Mouse (Mus musculus) lung, embryonic 14.5 days (tissue): ENCODE results near the gene Olfr49. TPM values are rescaled to one million over a fixed set of nuclear protein-coding genes. Genes with fewer than 3 reads are reported as not detected.

Source experiments
- ATAC-seq: fragments of 200-750 bp; cut with Nextera tagmentation; 2 replicates; pipeline ENCODE4 v1.8.0; 2017; ENCODE audit warnings: mild to moderate bottlenecking, moderate TSS enrichment, moderate library complexity; ENCODE audit not compliant: insufficient read depth
- DNase-seq: peaks from one replicate; pipeline ENCODE4 v3.0.0-alpha.2; 2015
- H3K27ac ChIP-seq: fragments of 300-500 bp; sonication (generic); 2 replicates; pipeline ENCODE4 v1.5.1; 2014; ENCODE audit warnings: low read depth, mild to moderate bottlenecking, moderate library complexity
- H3K27me3 ChIP-seq: fragments of 300-500 bp; sonication (generic); 2 replicates; pipeline ENCODE4 v1.6.1; 2014; ENCODE audit warnings: low read length, control low read depth; ENCODE audit not compliant: insufficient read depth
- H3K36me3 ChIP-seq: fragments of 300-500 bp; sonication (generic); 2 replicates; pipeline ENCODE4 v1.6.1; 2014; ENCODE audit warnings: control low read depth; ENCODE audit not compliant: insufficient read depth
- H3K4me1 ChIP-seq: fragments of 300-500 bp; sonication (generic); 2 replicates; pipeline ENCODE4 v1.6.1; 2014; ENCODE audit warnings: antibody characterized with exemption, control low read depth; ENCODE audit not compliant: insufficient read depth
- H3K4me2 ChIP-seq: fragments of 300-500 bp; sonication (generic); 2 replicates; pipeline ENCODE4 v1.6.1; 2014; ENCODE audit warnings: mild to moderate bottlenecking
- H3K4me3 ChIP-seq: fragments of 300-500 bp; sonication (generic); 2 replicates; pipeline ENCODE4 v1.5.1; 2014; ENCODE audit warnings: low read depth, low read length
- H3K9ac ChIP-seq: fragments of 300-500 bp; sonication (generic); 2 replicates; pipeline ENCODE4 v1.6.1; 2014
- H3K9me3 ChIP-seq: fragments of 300-500 bp; sonication (generic); 2 replicates; pipeline ENCODE4 v1.6.1; 2016; ENCODE audit warnings: low read depth, low read length, control low read depth
- CTCF ChIP-seq: IDR thresholded peaks from 2 replicates; pipeline ENCODE4 v1.5.1; 2016; ENCODE audit warnings: antibody characterized with exemption, low read depth
- WGBS: fragments of 180-500 bp; shearing (Covaris S2); extraction: QIAGEN DNeasy Blood & Tissue Kit; methylation state at CpG from one replicate; pipeline ENCODE4 v1.1.7; 2014; 5-methylcytosine and 5-hydroxymethylcytosine counted together
- polyA plus RNA-seq: library from polyadenylated mRNA; unstranded; fragments of >200 nt; fragmentation: Nextera tagmentation; extraction: Ambion mirVana; gene quantifications from 2 replicates; pipeline ENCODE4 v1.2.1, GENCODE M21; 2014

Gene Olfr49
- polyA plus RNA-seq, 1 experiment from 2014 or later, result not detected

GRCm38 (mm10) chr14:54250122-54250521, 34.6 kb downstream of the Olfr49 start:
- Histone ChIP-seq H3K9ac (no peak overlapping the region), H3K4me3 (no peak overlapping the region), H3K36me3 (peaks cover 13% of the 10 kb centered on the region; the same call in 1 of the 2 replicates), H3K27ac (peak overlapping the region; percentile 61; the same call in 1 of the 2 replicates), H3K9me3 (no peaks in the 10 kb centered on the region), H3K27me3 (no peaks in the 10 kb centered on the region), H3K4me1 (peaks cover 20% of the 10 kb centered on the region), H3K4me2 (peak overlapping the region; percentile 25)
- 35% methylated on average over 4 of the region's 4 CpGs for WGBS
- ATAC-seq, result no peak
- peak; percentile 55 for DNase-seq
- no peak for TF ChIP-seq CTCF

- Histone ChIP-seq H3K4me1 (peaks cover 20% of the 10 kb centered on the region), H3K4me2 (peak overlapping the region; percentile 25; the same call in 1 of the 2 replicates), H3K27ac (no peak overlapping the region), H3K9ac (0 out of 2 replicates have a peak overlapping the region, but pooled peaks have one; percentile 9), H3K27me3 (no peaks in the 10 kb centered on the region), H3K9me3 (no peaks in the 10 kb centered on the region), H3K36me3 (peaks cover 17% of the 10 kb centered on the region; the same call in 1 of the 2 replicates), H3K4me3 (0 out of 2 replicates have a peak overlapping the region, but pooled peaks have one; percentile 2)
- ATAC-seq (no peak), DNase-seq (peak; percentile 84)
- WGBS, result 31% methylated on average over 9 of the region's 9 CpGs
- TF ChIP-seq CTCF, result no peak
Measured at GRCm38 (mm10) chr14:54249326-54249725, 35.4 kb downstream of the Olfr49 start.

GRCm38 (mm10) chr14:54246232-54246631, 38.5 kb downstream of the Olfr49 start:
- H3K4me2 ChIP-seq, result no peak overlapping the region
- H3K4me1 ChIP-seq, result peaks cover 12% of the 10 kb centered on the region; the same call in 1 of the 2 replicates
- no peaks in the 10 kb centered on the region for H3K27me3 ChIP-seq
- TF ChIP-seq CTCF, result no peak
- no peaks in the 10 kb centered on the region for H3K9me3 ChIP-seq
- WGBS, result 88% methylated on average over 3 of the region's 3 CpGs
- DNase-seq (no peak), ATAC-seq (no peak)
- no peak overlapping the region for H3K9ac ChIP-seq
- no peak overlapping the region for H3K4me3 ChIP-seq
- peaks cover 32% of the 10 kb centered on the region for H3K36me3 ChIP-seq
- no peak overlapping the region for H3K27ac ChIP-seq

GRCm38 (mm10) chr14:54244183-54244582, 40.6 kb downstream of the Olfr49 start:
- 61% methylated on average over 3 of the region's 3 CpGs for WGBS
- DNase-seq, result no peak

GRCm38 (mm10) chr14:54240542-54240941, 44.2 kb downstream of the Olfr49 start:
- TF ChIP-seq CTCF, result no peak
- Histone ChIP-seq H3K9ac (no peak overlapping the region), H3K4me2 (no peak overlapping the region), H3K27me3 (no peaks in the 10 kb centered on the region), H3K4me1 (no peaks in the 10 kb centered on the region), H3K27ac (no peak overlapping the region), H3K36me3 (peaks cover 49% of the 10 kb centered on the region), H3K4me3 (no peak overlapping the region), H3K9me3 (no peaks in the 10 kb centered on the region)
- WGBS, result 82% methylated on average over 5 of the region's 5 CpGs
- DNase-seq (no peak), ATAC-seq (no peak)

More at GRCm38 (mm10) chr14:54244183-54244582, 40.6 kb downstream of the Olfr49 start:
- no peak for ATAC-seq
- peaks cover 45% of the 10 kb centered on the region for H3K36me3 ChIP-seq
- no peak for TF ChIP-seq CTCF
- H3K4me2 ChIP-seq, result no peak overlapping the region
- H3K27ac ChIP-seq, result no peak overlapping the region
- H3K9ac ChIP-seq, result no peak overlapping the region
- peaks cover 5% of the 10 kb centered on the region; the same call in 1 of the 2 replicates for H3K4me1 ChIP-seq
- H3K27me3 ChIP-seq, result no peaks in the 10 kb centered on the region
- H3K9me3 ChIP-seq, result no peaks in the 10 kb centered on the region
- H3K4me3 ChIP-seq, result no peak overlapping the region

- TF ChIP-seq CTCF, result peak; percentile 93
- Histone ChIP-seq H3K4me1 (peaks cover 2% of the 10 kb centered on the region; the same call in 1 of the 2 replicates), H3K4me3 (no peak overlapping the region), H3K9me3 (no peaks in the 10 kb centered on the region), H3K27me3 (no peaks in the 10 kb centered on the region), H3K36me3 (peaks cover 59% of the 10 kb centered on the region), H3K27ac (no peak overlapping the region), H3K9ac (no peak overlapping the region), H3K4me2 (no peak overlapping the region)
- 15% methylated on average over 7 of the region's 7 CpGs for WGBS
- ATAC-seq (peak; percentile 59), DNase-seq (peak; percentile 93)
Measured at GRCm38 (mm10) chr14:54239002-54239736, 45.6 kb downstream of the Olfr49 start.

GRCm38 (mm10) chr14:54236881-54237280, 47.9 kb downstream of the Olfr49 start:
- H3K27me3 ChIP-seq, result no peaks in the 10 kb centered on the region
- H3K27ac ChIP-seq, result no peak overlapping the region
- no peak for ATAC-seq
- no peak for DNase-seq
- peaks cover 52% of the 10 kb centered on the region for H3K36me3 ChIP-seq
- H3K4me2 ChIP-seq, result no peak overlapping the region
- H3K4me1 ChIP-seq, result peaks cover 11% of the 10 kb centered on the region; the same call in 1 of the 2 replicates
- H3K9ac ChIP-seq, result no peak overlapping the region
- H3K4me3 ChIP-seq, result no peak overlapping the region
- no peaks in the 10 kb centered on the region for H3K9me3 ChIP-seq
- no peak for TF ChIP-seq CTCF
- WGBS, result 87% methylated on average over 5 of the region's 5 CpGs
